Mouse (Mus musculus): ENCODE measurements around the gene Gm38393. TPM values are rescaled to one million over a fixed set of nuclear protein-coding genes. Genes with fewer than 3 reads are reported as not detected.
A peak's percentile ranks its signal among the peaks of the same experiment; 100 is the strongest.

Gm38393 gene
- 1 to 10 TPM; 2.3 to 2.4 TPM for total RNA-seq (2021)
- polyA plus RNA-seq (2012; rRNA removed) = 0.55 and 2.1 TPM in 2 replicates
- long read RNA-seq, partial matches to known transcripts = 0 of 1 reads
- long read RNA-seq, other reads (novel, unspliced or antisense) = 1 of 1 reads

GRCm38 (mm10) chr7:60004606-60005330, at the start of gene Gm38393, which contains the start of gene Snurf:
TSS of gene Gm38393 (minus strand) at chr7:60005064.
TSS of gene Snurf (minus strand) at chr7:60005049.
- TF ChIP-seq CTCF (IDR thresholded peaks at IDR 0.05) (no peak), EP300 (IDR thresholded peaks at IDR 0.05; ENCODE audit: insufficient read depth, low read depth, low read length) (no peak), POLR2A (IDR thresholded peaks at IDR 0.05; ENCODE audit: insufficient read depth, low read depth, low read length) (peak; percentile 84)
- intact Hi-C loops (cut with DNase I) = no loop called here
- 49% methylated on average over 30 of the region's 30 CpGs for WGBS
- no peaks in the 10 kb centered on the region for H3K4me1 ChIP-seq (ENCODE audit: control insufficient read depth, insufficient read depth, low read length)
- DNase-seq = peak; percentile 63 to 64
- peak within 1 kb of the TSS; percentile 57 for H3K4me3 ChIP-seq
- H3K9ac ChIP-seq (ENCODE audit: low read depth, low read length) = peak within 1 kb of the TSS; percentile 57
- peak within 1 kb of the TSS; percentile 60 for H3K27ac ChIP-seq
- H3K79me2 ChIP-seq (replicated peaks; ENCODE audit: control insufficient read depth, insufficient read depth, low read length) = no peaks in the 10 kb centered on the region
- no peaks in the 10 kb centered on the region for H3K36me3 ChIP-seq (ENCODE audit: control insufficient read depth, insufficient read depth, low read length)
- no peaks in the 10 kb centered on the region for H3K27me3 ChIP-seq (ENCODE audit: control insufficient read depth, insufficient read depth, low read length)

GRCm38 (mm10) chr7:60047481-60048201, 42.8 kb upstream of the Gm38393 start:
- no peak for TF ChIP-seq EP300 (IDR thresholded peaks at IDR 0.05; ENCODE audit: insufficient read depth, low read depth, low read length)
- no peak for TF ChIP-seq CTCF (IDR thresholded peaks at IDR 0.05)
- no peak for TF ChIP-seq POLR2A (IDR thresholded peaks at IDR 0.05; ENCODE audit: insufficient read depth, low read depth, low read length)
- 58% methylated on average over 6 of the region's 6 CpGs for WGBS
- H3K4me3 ChIP-seq = no peak overlapping the region
- intact Hi-C loops (cut with DNase I) = no loop called here
- no peak for DNase-seq
- no peaks in the 10 kb centered on the region for H3K36me3 ChIP-seq (ENCODE audit: control insufficient read depth, insufficient read depth, low read length)
- no peak overlapping the region for H3K27ac ChIP-seq
- H3K79me2 ChIP-seq (replicated peaks; ENCODE audit: control insufficient read depth, insufficient read depth, low read length) = no peaks in the 10 kb centered on the region
- no peaks in the 10 kb centered on the region for H3K4me1 ChIP-seq (ENCODE audit: control insufficient read depth, insufficient read depth, low read length)
- H3K9ac ChIP-seq (ENCODE audit: low read depth, low read length) = no peak overlapping the region
- no peaks in the 10 kb centered on the region for H3K27me3 ChIP-seq (ENCODE audit: control insufficient read depth, insufficient read depth, low read length)

GRCm38 (mm10) chr7:60013186-60013585, 8.3 kb upstream of the Gm38393 start:
- Histone ChIP-seq H3K36me3 (ENCODE audit: control insufficient read depth, insufficient read depth, low read length) (no peaks in the 10 kb centered on the region), H3K79me2 (replicated peaks; ENCODE audit: control insufficient read depth, insufficient read depth, low read length) (no peaks in the 10 kb centered on the region), H3K4me1 (ENCODE audit: control insufficient read depth, insufficient read depth, low read length) (no peaks in the 10 kb centered on the region), H3K27ac (no peak overlapping the region), H3K4me3 (no peak overlapping the region), H3K27me3 (ENCODE audit: control insufficient read depth, insufficient read depth, low read length) (no peaks in the 10 kb centered on the region), H3K9ac (ENCODE audit: low read depth, low read length) (no peak overlapping the region)
- no peak for TF ChIP-seq CTCF (IDR thresholded peaks at IDR 0.05)
- TF ChIP-seq EP300 (IDR thresholded peaks at IDR 0.05; ENCODE audit: insufficient read depth, low read depth, low read length) = no peak
- DNase-seq = no peak
- intact Hi-C loops (cut with DNase I) = no loop called here
- WGBS = 60% methylated on average over 3 of the region's 3 CpGs

GRCm38 (mm10) chr7:60007727-60008360, 3.0 kb upstream of the Gm38393 start:
- H3K4me3 ChIP-seq = no peak overlapping the region
- DNase-seq = no peak
- no peaks in the 10 kb centered on the region for H3K79me2 ChIP-seq (replicated peaks; ENCODE audit: control insufficient read depth, insufficient read depth, low read length)
- no peaks in the 10 kb centered on the region for H3K27me3 ChIP-seq (ENCODE audit: control insufficient read depth, insufficient read depth, low read length)
- no peak overlapping the region for H3K27ac ChIP-seq
- H3K4me1 ChIP-seq (ENCODE audit: control insufficient read depth, insufficient read depth, low read length) = no peaks in the 10 kb centered on the region
- H3K36me3 ChIP-seq (ENCODE audit: control insufficient read depth, insufficient read depth, low read length) = no peaks in the 10 kb centered on the region
- WGBS = 30% methylated on average over 3 of the region's 3 CpGs
- no peak overlapping the region for H3K9ac ChIP-seq (ENCODE audit: low read depth, low read length)
- TF ChIP-seq CTCF (IDR thresholded peaks at IDR 0.05) (0 out of 2 replicates have a peak, but pooled peaks have one; percentile 8), POLR2A (IDR thresholded peaks at IDR 0.05; ENCODE audit: insufficient read depth, low read depth, low read length) (no peak)
- intact Hi-C loops (cut with DNase I) = no loop called here

GRCm38 (mm10) chr7:60006262-60006661, 1.4 kb upstream of the Gm38393 start:
- no peak overlapping the region for H3K9ac ChIP-seq (ENCODE audit: low read depth, low read length)
- WGBS = 57% methylated on average over 2 of the region's 2 CpGs
- H3K4me1 ChIP-seq (ENCODE audit: control insufficient read depth, insufficient read depth, low read length) = no peaks in the 10 kb centered on the region
- TF ChIP-seq EP300 (IDR thresholded peaks at IDR 0.05; ENCODE audit: insufficient read depth, low read depth, low read length) = no peak
- TF ChIP-seq CTCF (IDR thresholded peaks at IDR 0.05) = no peak
- no peak for TF ChIP-seq POLR2A (IDR thresholded peaks at IDR 0.05; ENCODE audit: insufficient read depth, low read depth, low read length)
- DNase-seq = no peak
- no peaks in the 10 kb centered on the region for H3K36me3 ChIP-seq (ENCODE audit: control insufficient read depth, insufficient read depth, low read length)
- no peaks in the 10 kb centered on the region for H3K27me3 ChIP-seq (ENCODE audit: control insufficient read depth, insufficient read depth, low read length)
- no peak overlapping the region for H3K27ac ChIP-seq
- no peak overlapping the region for H3K4me3 ChIP-seq
- no peaks in the 10 kb centered on the region for H3K79me2 ChIP-seq (replicated peaks; ENCODE audit: control insufficient read depth, insufficient read depth, low read length)
- intact Hi-C loops (cut with DNase I) = no loop called here

Data from heart, adult 2 months (tissue).